Mouse (Mus musculus) frontal cortex, postnatal 25 days (tissue): ENCODE results near the gene Gm4756.
"Not testable (repeated sequence)": the region's sequence is repeated elsewhere in the genome, so short reads cannot be mapped to it uniquely, and the experiment has no call there.

Experiments used
- DNase-seq, 2 experiments: peaks; one replicate each; pipeline ENCODE4 v3.0.0; 2022; ENCODE audit warnings: low spot score in 2 of 2

The Gm4756 gene

DNA sequence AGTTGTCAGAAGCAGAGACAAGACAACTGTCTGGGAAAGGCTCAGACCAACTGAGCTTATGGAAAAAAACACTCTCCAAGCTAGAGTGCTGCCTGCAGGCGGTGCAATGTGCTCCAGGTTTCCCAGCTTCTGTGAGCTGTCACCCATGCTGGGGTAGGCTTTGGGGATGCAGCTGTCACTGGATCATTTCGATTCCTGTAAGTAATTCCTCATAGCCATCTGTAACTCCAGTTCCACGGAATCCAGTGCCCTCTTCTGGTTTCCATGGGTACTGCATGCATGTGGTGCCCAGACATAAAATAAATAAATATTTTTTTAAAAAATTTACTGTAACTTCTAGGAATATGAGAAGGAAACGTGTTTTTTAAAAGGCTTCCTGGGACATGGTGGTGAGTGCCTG lies 5.2 kb upstream of the Gm4756 start:
- peak; percentile 56 for DNase-seq

GRCm38 (mm10) chr12:72648921-72649320 lies 540 bp downstream of the Gm4756 start:
- no peak for DNase-seq

GRCm38 (mm10) chr12:72638025-72638424 lies 11.4 kb downstream of the Gm4756 start:
- no peak for DNase-seq

DNA sequence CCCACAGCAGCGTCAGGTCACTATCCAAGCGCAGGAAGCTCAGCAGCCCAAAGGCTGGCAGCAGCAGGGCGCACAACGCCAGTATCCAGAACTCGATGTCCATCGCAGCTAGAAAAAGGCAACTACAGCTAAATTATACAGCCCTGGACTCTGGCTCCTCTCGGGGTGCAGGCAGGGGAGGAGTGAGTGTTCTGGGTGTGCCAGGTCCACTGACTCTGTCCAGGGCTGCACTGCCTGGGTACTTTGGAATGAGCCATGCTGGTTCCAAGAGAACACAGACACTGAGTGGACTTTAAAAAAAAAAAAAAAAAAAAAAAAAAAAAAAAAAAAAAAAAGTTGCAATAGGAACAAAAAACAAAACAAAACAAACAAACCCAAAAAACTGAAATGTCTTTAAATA lies 20.7 kb downstream of the Gm4756 start:
- DNase-seq = no peak

- no peak for DNase-seq
Measured at GRCm38 (mm10) chr12:72622853-72623496, 26.5 kb downstream of the Gm4756 start.

- DNase-seq = no peak
Measured at GRCm38 (mm10) chr12:72621441-72621840, 28.0 kb downstream of the Gm4756 start.

DNA sequence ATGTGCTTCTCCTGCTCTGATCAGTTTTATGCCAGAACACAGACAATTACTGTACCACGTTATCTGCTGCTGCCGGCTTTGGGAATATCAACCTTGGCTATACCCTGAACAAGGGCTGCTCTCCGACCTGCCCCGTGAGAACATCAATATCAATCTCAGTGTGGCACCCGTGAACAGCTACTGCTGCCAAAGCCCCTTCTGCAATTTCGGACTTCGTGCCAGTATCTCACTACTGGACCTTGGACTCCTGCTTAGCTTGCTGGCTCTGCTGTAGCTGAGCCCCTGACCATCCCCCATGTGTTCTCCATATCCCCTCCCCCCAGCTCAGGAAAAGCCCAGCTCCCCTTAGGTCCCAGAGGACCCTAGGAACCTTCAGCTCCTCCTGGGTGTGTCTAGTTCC lies 28.6 kb downstream of the Gm4756 start:
- no peak for DNase-seq

GRCm38 (mm10) chr12:72612053-72612452 lies 37.4 kb downstream of the Gm4756 start:
- DNase-seq = no peak

DNA sequence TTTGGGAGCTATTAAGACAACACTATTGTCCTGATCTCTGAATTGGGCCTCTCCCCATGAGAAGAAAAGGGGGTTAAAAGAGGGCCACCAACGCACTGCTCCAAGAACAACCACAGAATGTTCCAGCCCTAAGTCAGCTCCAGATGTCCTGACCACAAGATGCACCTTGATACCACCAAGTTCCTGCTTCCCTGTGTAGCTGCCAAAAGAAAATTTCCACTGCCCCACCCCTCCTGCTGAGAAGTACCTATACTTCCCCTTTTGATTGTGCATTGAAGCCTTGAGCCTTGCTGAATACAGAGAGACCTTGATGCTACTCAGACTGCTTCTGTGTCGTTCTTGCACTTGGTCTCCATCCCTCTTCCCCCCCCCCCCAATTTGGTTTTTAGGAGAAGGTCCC lies 50.7 kb downstream of the Gm4756 start:
- not testable (repeated sequence) for DNase-seq

GRCm38 (mm10) chr12:72594001-72594400 lies 55.5 kb downstream of the Gm4756 start:
- no peak for DNase-seq

DNA sequence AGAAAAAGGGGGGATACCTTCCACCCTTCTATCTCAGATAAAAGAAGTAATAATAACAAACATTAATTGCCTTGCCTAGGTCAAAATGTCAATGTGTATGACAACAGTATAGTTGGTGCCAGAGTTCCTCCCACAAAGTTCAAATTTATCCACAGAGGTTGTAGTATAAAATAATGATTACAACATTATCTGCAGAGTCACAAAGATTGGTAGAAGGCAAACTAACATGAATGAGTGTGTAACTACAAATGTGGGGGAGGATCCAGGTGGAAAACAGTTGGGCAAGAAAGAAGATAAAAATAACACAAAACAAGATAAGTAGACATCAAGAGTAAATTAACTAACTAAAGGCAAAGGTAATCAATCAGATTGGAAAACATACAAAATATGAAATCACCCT lies 56.5 kb downstream of the Gm4756 start:
- no peak for DNase-seq

- no peak for DNase-seq
Measured at GRCm38 (mm10) chr12:72585339-72585738, 64.1 kb downstream of the Gm4756 start.

- no peak for DNase-seq
Measured at GRCm38 (mm10) chr12:72583099-72583498, 66.4 kb downstream of the Gm4756 start.

DNA sequence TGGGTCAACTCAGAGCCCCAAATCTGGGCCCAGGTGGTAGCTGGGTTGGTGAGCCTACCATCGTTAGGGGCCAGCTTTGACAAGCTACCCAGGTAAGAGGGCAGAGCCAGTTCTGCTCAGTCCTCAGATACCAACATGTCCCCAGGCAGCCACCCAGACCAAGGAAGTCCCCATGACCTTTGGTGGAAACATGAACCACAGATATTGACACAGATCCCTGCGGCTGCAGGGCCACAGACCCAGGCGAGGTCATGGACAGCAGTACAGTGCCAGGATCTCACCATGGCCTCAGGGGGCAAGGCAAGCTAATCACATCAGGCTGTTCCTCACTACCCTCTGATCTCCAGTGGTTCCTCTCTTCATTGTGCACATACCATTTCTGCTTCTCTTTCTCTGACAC lies 67.4 kb downstream of the Gm4756 start:
- DNase-seq = no peak

GRCm38 (mm10) chr12:72564281-72564795 lies 85.1 kb downstream of the Gm4756 start:
- no peak for DNase-seq

DNA sequence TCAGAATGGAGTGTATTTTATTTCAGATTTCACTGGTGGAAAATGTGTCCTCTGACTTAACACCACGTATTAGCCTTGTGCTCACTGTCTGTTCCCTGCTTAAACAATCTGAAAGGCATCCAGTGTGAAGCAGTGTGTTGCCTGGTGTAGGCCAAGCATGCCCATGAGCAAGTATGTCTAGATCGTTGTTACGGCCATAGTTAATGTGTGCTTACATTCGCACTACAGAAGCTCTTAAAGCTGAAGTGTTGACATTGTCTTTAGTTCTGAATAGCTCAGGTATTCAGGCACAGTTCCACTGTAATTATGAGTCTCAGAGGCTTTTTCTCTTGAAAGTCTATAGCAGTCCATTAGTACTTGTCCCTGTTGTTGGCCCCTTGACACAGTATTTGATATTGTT lies 95.1 kb downstream of the Gm4756 start:
- no peak for DNase-seq

DNA sequence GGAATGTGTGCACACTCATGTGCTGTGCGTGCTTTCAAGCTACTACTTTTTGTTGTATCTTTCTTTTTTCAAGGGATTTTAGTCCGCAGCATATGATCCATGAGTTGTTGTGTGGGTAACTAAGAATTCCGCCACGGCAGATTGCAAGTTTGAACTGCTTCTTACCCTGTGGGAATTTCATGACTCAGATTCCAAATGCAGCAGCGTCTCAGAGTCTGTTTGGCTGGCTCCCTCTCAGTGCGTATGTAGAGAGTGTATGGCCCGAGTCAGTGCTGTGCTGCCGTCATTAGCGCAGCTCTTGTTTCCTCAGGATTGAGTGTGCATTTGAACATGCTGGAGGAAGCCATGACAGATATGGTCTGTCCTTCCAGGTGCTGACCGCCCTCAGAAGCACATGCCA lies 110.9 kb downstream of the Gm4756 start:
- DNase-seq = peak in 1 of 2 experiments; percentile 18

DNA sequence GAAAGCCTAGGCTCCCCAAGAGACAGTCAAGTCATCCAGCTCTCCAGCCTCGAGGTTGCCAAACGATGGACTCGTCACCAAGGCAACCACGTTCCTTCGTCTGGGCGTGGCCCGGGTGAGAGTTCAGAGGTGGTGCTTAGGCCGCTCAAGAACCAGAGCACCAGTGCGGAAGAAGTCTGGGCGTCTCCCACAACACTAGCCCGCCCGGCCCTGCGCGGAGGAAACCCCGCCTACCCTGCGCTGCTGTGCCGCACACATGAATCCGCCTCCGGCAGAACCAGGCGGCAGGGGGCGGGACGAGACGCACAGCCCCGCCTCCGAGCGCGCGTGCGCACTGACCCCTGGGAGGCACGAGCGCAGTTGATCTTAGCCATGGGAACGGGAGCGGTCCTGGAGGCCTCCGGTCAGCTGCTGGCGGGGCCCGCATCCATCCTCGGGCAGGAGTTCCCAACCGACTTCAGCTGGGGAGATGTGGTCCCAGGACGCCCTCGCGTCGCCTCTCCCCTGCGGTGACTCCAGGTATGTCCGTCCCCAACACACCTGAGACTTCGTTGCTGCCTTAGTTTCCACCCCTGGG lies 113.4 kb downstream of the Gm4756 start, which contains the start of gene Pcnx4:
TSS of gene Pcnx4 (plus strand) at position 363 of the 577 bp plus-strand sequence.
- peak; percentile 88 to 91 for DNase-seq

DNA sequence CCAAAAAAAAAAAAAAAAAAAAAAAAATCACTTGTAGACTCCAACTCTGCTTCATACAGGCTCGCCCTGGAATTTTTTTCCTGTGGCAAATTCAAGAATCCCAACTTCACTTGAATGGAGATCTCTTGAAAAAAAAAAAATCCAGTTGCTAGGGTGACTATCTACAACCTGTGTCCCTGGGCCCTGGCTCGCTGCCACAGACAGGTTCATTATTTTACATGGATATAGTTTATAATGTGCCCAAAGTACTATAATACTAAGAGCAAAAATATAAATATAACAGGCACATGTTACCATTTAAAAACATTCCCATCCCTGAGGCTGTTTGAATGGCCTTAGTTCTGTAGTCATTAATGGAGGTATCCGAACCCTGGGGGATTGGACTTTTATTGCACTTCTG lies 113.9 kb downstream of the Gm4756 start:
- DNase-seq = no peak

- no peak for DNase-seq
Measured at GRCm38 (mm10) chr12:72533986-72534385, 115.5 kb downstream of the Gm4756 start.

DNA sequence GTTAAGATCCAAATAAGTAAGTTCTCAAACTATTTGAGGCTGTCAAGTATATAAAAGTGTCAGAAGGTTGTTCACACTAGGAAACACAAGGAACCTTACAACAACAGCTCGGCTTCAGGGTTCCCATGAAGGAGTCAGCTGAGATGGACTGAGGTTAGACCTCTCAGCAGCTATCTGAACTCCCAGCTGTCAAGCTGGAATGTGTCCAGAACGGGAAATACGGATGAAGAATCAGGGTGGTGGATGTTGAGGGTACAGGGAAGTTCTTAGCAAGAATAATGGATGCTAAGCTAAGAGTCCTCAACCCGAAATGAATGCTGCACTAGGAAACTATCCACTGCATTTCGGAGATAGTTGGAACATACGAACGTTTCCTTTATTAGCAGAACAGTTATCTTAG lies 117.2 kb downstream of the Gm4756 start:
- no peak for DNase-seq
